Mouse (Mus musculus) common myeloid progenitor, adult 5-6 weeks (primary cell): ENCODE data around the gene Cd180. TPM values are rescaled to one million over a fixed set of nuclear protein-coding genes. Genes with fewer than 3 reads are reported as not detected.
A peak's percentile ranks its signal among the peaks of the same experiment; 100 is the strongest.
"Not testable (repeated sequence)": the region's sequence is repeated elsewhere in the genome, so short reads cannot be mapped to it uniquely, and the experiment has no call there.

Experiments used
- ATAC-seq: replicated peaks from 2 replicates; pipeline ENCODE4 v1.8.0; 2016; ENCODE audit warnings: low read depth, mild to moderate bottlenecking, moderate TSS enrichment, inconsistent platforms; ENCODE audit not compliant: poor library complexity, severe bottlenecking
- total RNA-seq: library from RNA; stranded (forward); fragments of 200-1000, 187-1606 nt; gene quantifications from 2 replicates; pipeline ENCODE4 v1.2.3, GENCODE M21; 2017

The Cd180 gene
- total RNA-seq, 1 experiment from 2014 or later: 25.9 TPM

DNA sequence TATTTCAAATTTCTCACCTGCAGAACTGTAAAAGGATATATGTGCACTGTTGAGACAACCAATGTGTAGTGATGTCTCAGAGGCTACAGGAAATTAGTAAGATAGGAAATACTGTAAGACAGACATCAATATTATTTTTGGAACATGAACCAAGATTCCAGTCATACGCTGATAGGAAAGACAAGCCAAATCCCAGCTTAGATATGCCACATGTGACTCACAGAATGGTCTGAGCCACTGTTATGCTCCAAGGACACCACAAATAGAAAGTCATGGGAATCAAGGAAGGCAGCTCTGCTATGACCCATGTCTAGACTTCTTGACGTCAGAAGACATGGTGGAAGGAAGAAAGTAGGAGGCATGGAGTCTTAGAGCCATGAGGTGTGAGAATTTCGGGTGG lies 19.3 kb upstream of the Cd180 start:
- no peak for ATAC-seq

DNA sequence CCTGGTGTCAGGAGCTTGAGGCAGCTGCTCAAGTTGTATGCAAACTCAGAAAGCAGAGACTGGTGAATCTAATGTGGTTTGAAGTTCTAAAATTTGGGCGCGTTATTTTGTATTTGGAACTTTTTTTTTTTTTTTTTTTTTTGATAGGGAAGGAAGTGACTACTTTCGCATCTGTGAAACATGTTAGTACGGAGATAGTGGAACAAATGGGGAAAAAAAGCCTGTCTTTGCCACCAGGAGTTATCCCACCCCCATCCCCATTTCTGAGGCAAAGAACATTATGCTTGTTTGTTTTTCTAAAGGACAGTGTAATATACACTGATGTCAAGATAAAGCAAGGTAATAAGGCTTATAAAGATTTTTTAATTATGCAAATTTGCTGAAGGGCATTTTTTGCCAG lies 15.8 kb upstream of the Cd180 start:
- ATAC-seq: not testable (repeated sequence)

- ATAC-seq: peak; percentile 98
Measured at GRCm38 (mm10) chr13:102678482-102678881, 14.9 kb upstream of the Cd180 start.

DNA sequence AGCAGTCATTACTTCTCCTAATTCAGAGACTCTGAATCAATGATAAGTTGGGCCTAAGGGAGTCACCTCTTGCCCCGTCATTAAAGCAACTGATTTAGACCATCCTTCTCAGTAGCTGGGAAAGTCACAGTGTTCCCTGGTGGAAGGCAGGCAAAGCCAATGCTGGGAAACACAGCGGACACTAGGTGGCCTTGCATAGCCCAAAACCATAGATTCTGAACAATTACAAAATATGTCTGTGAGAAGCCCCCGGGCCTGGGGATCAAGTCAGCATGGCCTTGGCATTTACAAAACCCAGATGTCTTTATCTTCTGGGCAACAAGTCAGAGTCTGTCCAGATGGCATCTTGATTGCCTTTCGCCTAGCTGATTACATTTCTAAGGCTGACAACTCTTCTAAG lies 8.5 kb upstream of the Cd180 start:
- no peak for ATAC-seq

DNA sequence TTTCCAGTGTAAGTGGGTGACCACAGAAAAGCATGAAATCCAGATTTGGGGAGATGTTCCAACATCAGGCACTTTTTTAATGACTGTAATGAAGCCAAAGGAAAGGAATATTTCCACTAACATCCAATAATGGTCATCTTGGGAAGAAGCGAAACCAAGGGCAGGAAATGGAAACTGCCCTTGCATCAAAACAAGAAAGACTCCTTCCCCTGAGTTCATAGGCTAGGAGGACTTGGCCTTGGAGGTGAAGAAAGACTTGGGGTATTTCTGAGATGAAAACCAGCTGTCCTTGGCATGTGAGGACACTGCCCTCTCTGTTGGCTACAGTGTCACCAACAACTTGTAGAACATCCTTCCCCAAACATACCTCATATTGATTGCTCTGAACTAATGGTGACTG lies 5.2 kb upstream of the Cd180 start:
- ATAC-seq: peak; percentile 20; the same call in 1 of the 2 replicates

- peak; percentile 53 for ATAC-seq
Measured at GRCm38 (mm10) chr13:102689201-102690090, 3.9 kb upstream of the Cd180 start.

- ATAC-seq: no peak
Measured at GRCm38 (mm10) chr13:102690184-102690583, 3.2 kb upstream of the Cd180 start.

DNA sequence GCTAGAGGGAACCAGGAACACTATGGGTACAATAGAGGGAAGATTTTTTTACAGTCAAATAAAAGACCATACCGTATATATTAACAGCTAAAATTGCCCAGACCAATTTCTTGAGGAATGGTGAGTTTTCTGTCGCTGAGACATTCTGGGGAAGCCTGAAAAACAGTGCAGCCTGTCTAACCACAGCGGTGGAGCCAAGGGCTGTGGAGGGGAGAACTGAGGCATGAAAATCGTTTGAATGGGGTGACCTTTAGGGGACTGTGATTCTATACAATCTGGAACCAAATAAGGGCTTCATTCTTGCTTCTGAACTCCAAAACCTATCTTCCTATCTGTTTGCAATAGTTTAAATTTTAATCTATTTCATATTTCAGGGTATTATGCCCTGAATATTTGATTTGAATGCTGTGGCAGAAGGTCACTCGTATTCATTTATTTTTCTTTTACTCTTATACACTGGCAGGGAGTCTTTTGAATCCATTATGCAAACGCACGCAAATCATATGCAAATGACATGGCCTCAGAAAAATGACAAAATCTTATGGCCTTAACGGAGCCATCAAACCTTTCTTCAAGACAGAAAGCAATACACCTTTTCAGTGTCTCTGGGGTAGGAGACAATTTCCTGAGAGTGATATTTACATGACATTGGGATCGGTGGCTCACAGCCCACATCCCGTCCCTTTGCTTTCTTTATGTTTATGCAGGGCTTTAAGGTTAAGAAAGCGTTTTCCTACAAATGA lies 1.8 kb upstream of the Cd180 start:
- no peak for ATAC-seq

DNA sequence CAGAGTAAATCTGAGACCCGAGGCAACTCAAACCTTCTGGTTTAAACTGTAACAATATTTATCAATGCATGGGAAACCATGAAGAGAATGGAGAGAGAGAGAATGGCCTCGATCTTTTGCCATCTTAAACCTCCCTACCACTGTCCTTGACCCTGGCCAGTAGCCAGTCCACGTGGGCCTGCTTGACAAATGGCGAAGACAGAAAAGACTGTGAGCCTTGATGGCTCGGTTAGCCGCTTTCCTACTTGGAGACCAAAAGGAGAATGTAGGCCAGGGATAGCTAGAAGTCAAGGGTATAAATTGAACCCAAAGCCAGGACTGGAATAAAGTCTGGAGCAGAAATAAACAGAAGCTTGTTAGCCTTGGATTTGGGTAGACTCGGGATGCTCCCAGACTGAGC lies 796 bp downstream of the Cd180 start:
- no peak for ATAC-seq

DNA sequence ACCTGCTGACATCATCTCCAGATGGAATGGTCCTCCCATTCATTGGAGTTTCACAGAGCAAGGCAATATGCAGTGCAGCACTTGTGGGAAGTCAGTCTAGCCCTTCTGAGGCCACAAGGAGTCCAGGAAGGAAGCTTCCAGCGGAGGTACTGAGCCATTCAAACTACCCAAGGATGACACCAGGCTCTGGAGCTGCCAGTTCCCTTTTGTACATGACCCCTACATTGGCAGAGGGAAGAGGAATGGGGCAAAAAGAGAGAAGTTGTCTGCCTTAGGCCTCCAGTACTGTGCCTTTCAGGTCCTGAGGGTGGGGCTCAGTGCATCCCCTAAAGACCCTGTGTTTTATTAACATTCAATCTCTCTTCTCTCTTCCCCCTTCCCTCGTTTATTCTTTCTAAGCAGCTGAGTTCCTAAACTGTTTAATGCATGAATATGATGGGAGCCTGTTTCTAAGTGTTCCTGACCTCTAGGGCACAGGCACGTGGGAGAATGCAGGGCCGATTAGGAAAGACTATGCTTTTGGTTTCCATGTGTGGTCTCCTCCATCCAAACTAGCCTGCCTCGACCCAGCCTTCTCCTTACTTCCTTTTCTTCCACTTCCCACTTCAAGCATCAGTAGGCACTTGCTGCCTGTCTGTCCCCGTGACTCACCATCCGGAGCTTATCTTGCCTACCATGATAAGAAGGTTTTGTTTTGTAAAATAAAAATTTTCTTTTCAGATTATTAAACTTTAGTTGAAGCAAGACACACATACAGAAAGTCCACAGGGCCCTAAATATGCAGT lies 2.0 kb downstream of the Cd180 start:
- ATAC-seq: peak; percentile 61

GRCm38 (mm10) chr13:102698335-102698734 lies 5.0 kb downstream of the Cd180 start:
- no peak for ATAC-seq

DNA sequence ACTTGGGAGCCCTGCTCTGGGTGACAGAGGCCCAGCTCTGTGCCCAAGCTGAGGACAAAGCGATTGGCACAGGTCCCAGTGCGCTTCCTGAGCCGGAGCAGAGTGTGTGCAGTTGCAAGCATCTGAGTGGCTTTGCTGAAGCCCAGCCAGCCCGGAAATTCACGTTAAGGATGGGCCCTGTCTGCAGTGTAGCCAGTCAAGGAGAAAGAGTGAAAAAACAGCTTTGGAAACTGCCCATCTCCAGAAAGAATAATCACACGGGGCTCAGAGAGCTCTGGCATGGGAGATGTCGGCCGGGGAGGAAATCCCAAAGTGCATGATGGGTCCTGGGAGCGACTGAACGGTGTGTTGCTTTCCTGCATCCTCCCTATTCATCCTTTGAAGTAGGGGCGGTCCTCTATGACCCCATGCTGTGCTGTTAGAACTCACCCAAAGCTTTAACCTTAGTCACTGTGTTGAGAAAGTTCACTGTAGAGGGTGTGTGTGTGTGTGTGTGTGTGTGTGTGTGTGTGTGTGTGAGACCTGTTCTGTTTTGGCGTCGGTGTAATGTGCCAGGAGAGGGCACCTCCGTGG lies 5.5 kb downstream of the Cd180 start:
- ATAC-seq: peak; percentile 65

- ATAC-seq: peak; percentile 48
Measured at GRCm38 (mm10) chr13:102700176-102700575, 6.8 kb downstream of the Cd180 start.

DNA sequence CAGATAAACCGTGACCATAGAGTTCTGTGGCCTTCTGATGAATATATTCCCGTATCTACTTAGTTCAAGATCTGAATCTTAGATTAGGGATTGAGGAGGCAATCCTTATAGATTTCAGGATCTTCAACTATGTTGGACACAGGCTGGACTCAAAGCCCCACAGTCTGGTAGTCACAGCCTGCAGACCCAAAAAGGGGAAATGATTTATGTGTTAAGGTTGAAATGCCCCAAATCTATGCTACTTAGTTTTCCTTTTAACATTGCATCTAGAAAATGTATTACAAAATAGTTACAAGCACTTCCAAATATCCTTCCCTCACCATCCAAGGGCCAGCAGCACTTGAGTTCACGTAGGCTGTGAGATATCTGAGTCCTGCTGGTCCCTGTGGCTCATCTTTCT lies 7.4 kb downstream of the Cd180 start:
- ATAC-seq: 0 out of 2 replicates have a peak, but pooled peaks have one; percentile 29

- peak; percentile 50; the same call in 1 of the 2 replicates for ATAC-seq
Measured at GRCm38 (mm10) chr13:102716973-102717372, 23.6 kb downstream of the Cd180 start.

DNA sequence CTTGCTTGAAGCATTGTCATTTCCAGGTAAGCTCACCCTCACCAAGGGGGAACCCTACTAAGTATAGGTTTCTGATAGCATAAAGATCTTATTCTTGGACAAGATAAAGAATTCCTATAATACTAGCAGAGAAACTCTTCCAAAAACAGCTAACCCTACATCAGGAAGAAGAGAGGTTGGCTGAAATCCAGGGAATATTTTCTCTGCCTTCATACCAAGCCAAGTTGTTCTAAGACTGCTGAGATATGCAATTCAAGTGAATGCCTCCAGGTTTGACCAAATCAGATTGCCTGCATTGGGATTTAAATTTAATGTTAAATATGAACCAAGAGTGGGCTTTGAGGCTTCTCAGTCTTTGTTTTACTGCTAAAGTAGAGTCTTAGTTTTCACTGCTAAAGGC lies 32.1 kb downstream of the Cd180 start:
- ATAC-seq: no peak

- no peak for ATAC-seq
Measured at GRCm38 (mm10) chr13:102725906-102726305, 32.5 kb downstream of the Cd180 start.

DNA sequence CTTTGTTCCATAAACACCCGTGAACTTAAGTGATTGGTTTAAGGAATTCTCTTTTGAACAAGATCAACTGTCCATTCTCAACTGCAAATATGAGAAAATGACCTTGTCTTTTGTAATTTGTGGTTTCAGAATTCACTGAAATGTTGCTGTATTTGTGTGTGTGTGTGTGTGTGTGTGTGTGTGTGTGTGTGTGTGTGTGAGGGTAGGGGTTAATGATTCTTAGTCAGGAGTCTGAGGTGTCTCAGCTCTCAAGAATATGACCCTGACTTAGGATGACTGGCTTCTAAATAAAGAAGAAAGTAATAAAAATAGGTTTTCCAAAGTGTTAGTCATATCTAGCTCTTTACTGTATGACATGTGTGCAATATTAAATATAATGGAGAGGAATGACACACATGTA lies 33.5 kb downstream of the Cd180 start:
- ATAC-seq: no peak

GRCm38 (mm10) chr13:102728035-102728434 lies 34.7 kb downstream of the Cd180 start:
- ATAC-seq: peak; percentile 56; the same call in 1 of the 2 replicates

DNA sequence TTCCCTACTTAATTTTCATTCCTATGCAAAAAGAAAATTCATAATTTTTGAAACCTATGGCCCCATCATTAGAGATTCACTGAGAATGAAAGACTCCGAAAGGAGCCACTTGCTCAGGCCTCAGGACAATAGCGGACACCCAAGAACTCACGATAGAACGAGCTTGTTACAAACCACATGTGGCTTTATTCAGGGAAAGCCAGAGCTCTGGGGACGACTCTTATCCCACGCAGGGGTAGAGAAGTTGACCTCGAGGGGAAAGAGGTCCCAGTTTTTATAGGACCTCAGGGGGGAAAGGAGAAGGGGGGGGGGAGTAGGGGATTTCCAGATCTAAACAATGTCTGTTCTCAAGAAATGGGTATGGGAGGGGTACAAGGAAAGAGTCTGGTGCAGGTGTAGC lies 35.6 kb downstream of the Cd180 start:
- not testable (repeated sequence) for ATAC-seq
